Mouse (Mus musculus) mouse trophoblast stem cell (cell line): ENCODE measurements around the gene Naa40.

Experiments used
- in situ Hi-C, 2 experiments: fragments of 300-500 bp; cut with MseI, MboI; formaldehyde crosslinking; loops; 2 replicates in 1 of 2; 3 replicates in 1 of 2; pipeline ENCODE4 v1.15.1; 2025

Gene Naa40

DNA sequence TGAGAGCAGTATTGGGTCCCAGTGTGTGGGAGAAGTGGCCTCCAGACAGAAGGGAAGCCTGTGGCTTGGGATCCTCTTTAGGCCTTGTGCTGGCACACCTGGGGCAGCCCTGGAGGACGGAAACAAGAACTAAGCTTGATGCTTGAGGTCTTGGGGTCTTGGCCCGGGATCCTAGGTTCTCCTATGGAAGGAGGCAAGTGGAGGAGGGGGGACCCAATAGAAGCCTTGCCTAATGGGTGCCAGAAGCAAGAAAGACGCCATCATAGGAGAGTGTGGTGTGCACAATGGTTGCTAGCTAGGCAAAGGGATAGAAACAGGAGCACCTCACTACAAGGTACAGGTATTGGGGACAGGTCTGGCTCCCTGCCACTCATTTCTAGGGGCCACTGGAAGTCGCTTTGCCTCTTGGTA is 25.4 kb upstream of the Naa40 start:
- in situ Hi-C loops, result loop anchor here in 1 of 2 experiments (5.0 kb wide), 1 partner anchor 81 kb away; no protein-coding TSS in a partner anchor

GRCm38 (mm10) chr19:7265478-7266191 is 24.7 kb upstream of the Naa40 start:
- in situ Hi-C loops, result loop anchor here in 1 of 2 experiments (5.0 kb wide), 1 partner anchor 82 kb away; no protein-coding TSS in a partner anchor

DNA sequence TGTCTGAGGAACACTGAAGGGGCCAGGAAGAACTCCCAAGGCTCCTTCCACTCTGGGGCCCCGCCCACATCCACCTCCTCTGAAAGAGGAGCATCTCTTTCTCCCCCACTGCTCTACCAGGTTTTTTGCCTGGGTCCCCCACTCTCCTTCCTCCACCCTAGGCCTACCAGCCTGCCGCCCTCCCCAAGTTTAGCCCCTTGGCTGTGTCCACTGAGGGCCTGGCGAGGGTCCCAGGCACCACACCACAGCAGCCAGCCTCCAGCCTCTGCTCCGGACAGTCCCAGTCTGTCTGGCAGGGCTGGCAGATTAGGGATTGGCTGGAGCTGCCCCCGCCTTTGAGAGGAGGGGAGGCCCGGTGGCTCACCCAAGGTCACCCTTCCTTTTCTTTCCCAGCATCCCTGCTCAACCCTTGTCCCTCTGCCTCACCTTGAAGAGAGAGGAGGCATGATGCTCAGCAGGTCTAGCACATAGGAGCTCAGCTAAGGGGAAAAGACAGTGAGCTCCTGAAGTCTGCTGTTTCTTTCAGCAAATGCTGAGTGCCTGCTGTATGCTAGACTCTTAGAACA is 23.9 kb upstream of the Naa40 start:
- in situ Hi-C loops, result loop anchor here in 1 of 2 experiments (5.0 kb wide), 1 partner anchor 82 kb away; no protein-coding TSS in a partner anchor

GRCm38 (mm10) chr19:7264088-7264765 is 23.2 kb upstream of the Naa40 start:
- in situ Hi-C loops, result no loop called here

DNA sequence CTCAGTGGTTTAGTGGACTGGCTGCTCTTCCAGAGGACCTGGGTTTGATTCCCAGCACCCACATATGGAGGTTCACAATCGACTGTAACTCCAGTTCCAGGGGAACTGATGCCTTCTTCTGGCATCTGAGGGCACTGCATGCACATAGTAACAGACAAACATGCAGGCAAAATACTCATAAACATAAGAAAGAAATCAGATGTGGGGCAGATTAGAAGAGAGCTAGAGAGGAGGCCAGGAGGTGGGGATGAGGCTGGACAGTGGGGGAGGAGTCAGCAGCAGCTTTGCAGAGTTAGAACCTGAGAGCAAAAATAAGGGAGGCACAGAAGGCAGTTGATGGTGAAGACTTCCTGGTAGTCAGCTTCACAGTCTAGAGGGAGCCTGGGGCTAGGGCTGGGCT is 21.6 kb upstream of the Naa40 start:
- in situ Hi-C loops, result no loop called here

- in situ Hi-C loops, result no loop called here
These were observed 21.0 kb upstream of the Naa40 start for GRCm38 (mm10) chr19:7261964-7262363.

GRCm38 (mm10) chr19:7261476-7261875 is 20.5 kb upstream of the Naa40 start:
- in situ Hi-C loops, result no loop called here

DNA sequence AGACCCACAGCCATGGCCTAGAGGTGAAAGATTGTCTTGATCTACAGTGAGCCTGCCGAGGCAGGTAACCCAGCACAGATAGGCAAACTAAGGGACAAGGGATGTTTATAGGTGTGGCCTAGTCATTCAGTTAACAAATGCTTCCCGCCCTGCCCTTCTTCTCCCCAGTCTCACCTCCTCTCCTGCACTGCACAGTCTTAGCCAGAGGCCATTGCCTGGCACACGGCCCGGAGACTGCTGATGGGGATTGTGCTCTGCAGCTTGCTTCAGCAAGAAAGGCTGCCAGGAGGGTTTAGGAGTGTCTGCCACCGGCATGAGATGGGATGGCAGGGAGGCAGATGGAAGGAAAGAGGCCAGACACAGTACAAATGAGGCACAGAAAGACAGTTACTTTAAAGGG is 16.9 kb upstream of the Naa40 start:
- in situ Hi-C loops, result no loop called here

- in situ Hi-C loops, result no loop called here
These were observed 5.0 kb upstream of the Naa40 start for GRCm38 (mm10) chr19:7246021-7246420.

GRCm38 (mm10) chr19:7240291-7240690 is 692 bp downstream of the Naa40 start:
- in situ Hi-C loops, result no loop called here

DNA sequence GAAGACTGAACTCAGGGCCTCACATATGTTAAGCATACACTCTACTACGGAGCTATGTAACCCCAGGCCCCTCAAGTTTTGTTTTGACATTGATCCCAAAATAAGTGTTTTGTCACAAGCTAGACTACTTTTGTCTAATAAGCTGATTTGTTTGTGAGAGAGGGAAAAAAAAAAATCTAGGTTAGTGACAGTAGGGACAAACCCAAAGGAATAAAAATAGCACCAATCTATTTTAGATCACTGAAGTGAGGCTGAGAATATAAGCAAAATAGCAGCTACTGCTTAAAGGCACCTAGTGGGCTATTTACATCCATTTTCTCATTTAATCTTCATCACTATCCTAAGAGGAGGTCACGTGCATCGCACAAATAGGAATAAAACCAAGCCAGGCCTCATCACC is 1.4 kb downstream of the Naa40 start:
- in situ Hi-C loops, result no loop called here

DNA sequence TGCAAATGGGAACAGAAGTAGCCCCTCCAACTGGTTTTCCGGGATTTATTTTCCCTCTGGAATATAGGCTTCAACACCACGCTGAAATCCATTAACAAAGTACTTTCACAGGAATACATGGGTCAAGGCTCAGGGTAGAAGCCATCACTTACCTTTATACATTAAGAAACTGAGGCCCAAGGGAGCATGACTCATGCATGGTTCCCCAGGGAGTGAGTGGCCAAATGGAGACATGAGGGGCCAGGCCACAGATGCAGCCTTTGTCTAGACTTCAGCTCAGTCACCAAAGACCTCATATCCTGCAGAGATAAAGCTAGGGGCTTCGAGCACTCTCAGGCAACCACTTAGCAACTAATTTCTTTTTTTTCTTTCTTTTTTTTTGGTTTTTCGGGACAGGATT is 4.2 kb downstream of the Naa40 start:
- in situ Hi-C loops, result no loop called here

DNA sequence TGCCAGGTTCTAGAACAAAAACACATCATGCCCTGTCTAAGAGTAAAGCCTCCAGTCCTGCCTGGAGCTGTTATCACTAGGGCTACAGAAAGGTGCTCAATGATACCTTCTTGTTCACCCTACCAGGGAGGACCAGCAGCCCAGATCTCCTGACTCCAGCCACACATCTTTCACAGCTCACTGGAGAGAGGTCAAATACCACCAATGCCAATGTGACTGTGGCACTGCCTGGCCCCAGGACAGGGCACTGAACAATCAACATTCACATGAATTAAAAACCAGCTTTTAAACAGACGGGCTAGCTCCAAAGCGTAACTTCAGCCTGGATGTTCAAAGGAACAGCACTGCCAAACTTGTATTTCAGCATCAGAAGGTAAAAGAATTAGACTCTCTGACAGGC is 5.0 kb downstream of the Naa40 start:
- in situ Hi-C loops, result no loop called here

DNA sequence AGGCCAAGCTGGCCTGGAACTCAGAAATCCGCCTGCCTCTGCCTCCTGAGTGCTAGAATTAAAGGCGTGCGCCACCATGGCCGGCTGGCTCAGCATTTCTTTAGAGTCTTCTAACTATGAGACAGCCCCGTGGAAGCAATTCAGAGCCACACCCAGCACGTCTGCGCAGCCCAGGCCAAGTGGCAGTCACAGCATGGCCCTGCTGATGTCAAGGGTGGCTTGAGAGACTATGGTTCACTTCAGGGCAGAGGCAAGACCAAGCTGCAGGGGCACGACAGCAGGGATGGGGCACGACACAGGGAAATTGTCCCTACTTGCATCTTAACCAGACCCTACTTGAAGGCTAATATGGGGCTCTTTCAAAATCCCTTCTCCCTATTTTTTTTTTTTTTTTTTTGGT is 5.5 kb downstream of the Naa40 start:
- in situ Hi-C loops, result no loop called here

DNA sequence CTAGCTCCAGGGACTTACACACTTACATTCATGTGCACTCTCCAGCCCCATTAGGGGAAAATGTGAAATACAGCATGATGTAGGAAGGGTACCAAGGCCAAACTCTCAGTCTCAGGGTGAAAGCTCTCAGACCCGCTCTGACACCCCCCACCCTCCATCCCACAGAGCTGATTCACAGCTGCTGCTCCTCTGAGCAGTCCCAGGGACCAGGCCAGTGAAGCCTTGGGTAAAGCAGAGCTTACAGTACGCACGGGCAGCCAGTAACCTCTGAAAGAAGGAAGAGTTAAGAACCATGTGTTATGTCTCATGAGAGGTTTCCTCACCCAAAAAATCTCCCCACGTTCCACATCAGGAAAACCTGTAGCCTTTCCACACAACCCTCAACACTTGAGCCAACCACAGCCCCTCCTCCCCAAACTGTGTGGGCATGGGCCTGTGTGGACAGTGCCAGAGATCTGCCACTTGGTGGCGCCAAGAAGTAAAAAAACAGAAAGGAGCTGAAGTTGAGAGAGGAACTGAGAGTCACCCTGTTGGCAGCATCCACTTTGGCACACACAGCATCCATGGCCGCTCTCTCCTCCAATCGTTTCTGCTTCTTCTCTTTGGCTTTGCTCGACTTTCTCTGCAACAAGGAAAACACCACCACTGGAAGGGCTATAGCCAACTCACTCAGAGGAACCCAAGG is 6.3 kb downstream of the Naa40 start:
- in situ Hi-C loops, result no loop called here

DNA sequence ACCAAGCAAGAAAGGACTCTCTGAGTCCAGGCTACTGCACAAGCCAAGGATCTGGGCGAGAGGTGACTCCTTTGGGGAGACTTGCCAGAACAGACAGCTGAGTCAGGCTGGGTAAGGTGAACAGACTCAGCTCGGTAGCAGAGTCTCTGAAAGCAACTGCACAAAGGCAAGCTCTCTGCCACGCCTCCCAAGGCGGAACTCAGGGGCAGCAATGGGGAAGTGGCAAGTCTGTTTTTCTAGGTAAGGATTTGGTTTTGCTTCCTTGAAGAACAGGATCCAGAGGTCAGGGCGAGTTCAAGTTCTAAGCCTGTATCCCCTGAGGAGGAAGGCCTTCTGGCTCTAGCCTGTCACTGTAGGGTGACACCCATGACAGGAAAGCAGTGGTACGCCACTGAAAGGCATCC is 14.5 kb downstream of the Naa40 start:
- in situ Hi-C loops, result no loop called here

DNA sequence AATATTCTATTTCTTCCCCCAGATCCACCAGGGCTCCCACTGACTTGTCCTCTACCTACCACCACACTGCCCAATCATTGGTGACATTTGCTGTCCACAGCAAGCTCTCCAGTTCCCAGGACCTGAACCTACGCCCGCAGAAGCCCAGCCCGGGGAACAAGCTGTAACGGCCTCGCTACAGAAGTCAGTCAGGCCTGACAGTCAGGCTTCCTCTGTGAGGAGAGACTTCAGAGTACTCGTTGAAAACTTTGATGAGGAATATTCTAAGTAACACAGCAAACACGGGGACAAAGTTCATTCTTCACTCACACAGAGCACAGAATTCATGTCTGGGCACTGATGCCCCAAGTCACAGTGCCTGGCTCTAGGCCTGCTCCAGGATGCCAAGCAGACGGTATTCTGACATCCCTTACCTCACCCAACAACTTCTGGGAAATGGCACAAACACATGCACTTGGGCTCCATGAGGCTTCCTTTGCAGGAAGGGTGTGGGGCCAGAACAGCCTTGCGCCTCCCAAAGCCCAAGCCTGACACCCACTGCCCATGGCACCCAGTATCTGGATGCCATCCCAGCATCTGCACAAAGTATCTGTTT is 15.8 kb downstream of the Naa40 start:
- in situ Hi-C loops, result no loop called here

DNA sequence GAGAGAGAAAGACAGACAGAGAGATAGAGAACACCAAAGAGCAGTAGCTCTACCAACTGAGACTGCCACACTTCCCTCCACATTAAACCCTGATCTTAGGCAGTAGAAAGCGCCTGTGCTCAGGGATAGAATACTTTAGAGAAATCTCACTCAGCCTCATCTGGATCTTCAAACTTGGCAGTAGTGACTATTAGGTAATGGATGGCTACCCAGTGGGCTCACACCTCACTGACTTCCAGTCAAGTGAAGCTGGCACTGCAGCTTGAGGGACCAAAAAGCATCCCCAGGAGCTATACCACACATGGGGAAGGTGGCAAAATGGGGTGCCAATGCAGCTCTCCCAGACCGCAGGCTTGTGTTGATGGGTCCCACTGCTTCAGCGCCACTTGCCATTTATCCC is 16.7 kb downstream of the Naa40 start:
- in situ Hi-C loops, result no loop called here

- in situ Hi-C loops, result no loop called here
These were observed 17.5 kb downstream of the Naa40 start for GRCm38 (mm10) chr19:7223488-7223887.

DNA sequence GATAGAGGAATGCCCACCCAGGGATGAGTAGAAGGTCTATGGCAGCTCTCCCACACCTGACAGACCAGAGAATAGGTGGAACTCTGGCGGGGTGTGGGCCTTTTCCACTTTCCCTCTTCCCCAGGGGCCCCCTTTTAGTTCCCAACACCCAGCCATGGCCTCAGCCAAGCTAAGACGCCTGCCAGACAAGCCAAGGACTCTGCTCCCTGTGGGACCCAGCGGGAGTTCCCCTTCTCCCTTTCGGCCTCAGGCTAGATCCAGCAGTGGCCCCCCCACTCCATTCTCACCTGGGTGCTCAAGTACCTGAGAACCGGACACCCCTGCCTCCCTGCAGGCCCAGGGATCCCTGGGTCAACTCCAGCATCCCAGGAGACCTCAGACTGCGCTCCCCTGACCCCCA is 18.8 kb downstream of the Naa40 start:
- in situ Hi-C loops, result no loop called here

DNA sequence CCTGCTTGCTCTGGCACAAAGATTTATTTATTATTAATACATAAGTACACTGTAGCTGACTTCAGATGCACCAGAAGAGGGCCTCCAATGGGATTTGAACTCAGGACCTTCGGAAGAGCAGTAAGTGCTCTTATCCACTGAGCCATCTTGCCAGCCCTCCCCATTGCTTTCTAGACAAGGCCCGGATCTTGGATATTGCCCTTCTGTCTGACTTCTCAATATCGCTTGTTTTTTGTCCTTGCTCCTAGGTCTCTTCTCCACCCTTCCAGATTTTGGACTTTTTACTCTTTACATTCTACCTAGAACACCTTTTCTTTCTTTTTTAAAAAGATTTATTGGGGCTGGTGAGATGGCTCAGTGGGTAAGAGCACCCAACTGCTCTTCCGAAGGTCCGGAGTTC is 22.2 kb downstream of the Naa40 start:
- in situ Hi-C loops, result no loop called here

- in situ Hi-C loops, result no loop called here
These were observed 23.1 kb downstream of the Naa40 start for GRCm38 (mm10) chr19:7217926-7218267.
